Mouse (Mus musculus): ENCODE measurements around the gene Taz. TPM values are rescaled to one million over a fixed set of nuclear protein-coding genes. Genes with fewer than 3 reads are reported as not detected.

The Taz gene
- total RNA-seq (2012; rRNA removed) (26.1 and 28.0 TPM in 2 replicates), polyA plus RNA-seq (2012; ENCODE audit: insufficient read depth in 1 of 2, insufficient read length in 2 of 2, low read depth in 1 of 2, low replicate concordance in 2 of 2, missing spikeins in 1 of 2) (10 to 100 TPM in 1 of 2 experiments, not detected in 1; 34.1 TPM)

DNA sequence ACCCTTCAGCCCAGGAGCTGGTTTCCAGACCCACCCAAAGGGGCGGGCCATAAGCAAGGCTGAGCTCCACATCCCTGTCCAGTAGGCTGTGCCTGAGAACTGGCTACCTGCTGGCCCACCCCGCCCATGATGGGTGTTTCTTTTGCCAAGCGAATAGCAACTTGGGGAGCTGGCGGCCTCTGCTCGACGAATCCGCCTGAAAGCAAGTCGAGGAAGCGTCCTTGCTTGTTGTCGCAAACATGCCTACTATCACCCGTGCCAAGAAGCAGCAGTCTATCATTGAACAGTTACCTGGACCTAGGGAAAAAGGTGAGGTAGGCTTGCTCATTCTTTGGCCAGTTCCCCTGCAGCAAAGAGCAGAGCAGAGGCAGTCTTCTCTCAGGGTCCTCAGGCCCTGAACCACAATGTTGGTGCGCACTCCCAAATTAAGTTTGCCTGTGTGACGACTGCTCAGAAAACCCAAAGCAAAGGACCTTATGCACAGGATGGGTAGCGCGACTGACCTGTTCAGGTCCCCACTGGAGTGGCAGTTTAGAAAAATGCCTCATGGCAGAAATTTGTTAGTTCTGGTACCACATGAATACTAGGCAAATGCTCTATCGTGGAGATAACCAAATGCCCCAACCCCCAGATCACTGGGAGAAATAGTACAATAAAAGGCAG is at the start of gene Taz, which contains the start of gene Dnase1l1:
Taz (plus strand) TSS at position 181 of the 663 bp plus-strand sequence.
Dnase1l1 (minus strand) TSS at position 606 of the 663 bp plus-strand sequence.
- H3K4me3 ChIP-seq (ENCODE audit: control insufficient read depth in 1 of 2, insufficient read depth in 1 of 2, low read depth in 2 of 2, low read length in 2 of 2), result peak within 1 kb of the TSS; percentile 76 to 83

DNA sequence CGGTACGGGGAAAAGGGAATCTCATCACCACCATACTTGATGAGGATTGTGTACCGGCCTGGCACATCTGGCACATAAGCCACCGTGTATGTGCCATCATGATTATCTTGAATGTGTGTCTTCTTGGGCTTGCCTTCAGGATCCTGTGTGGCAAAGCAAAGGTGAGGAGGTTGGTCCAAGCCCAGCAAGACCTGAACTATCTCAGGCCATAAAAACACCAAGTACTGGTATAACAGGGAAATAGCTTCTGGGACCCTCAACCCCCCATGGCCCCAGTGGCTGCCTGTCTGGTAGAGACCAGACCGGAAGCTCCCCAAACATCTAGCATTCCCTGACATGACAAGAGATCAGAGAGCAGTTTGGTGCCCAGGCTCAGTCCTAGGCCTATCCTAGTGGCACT is 48.5 kb upstream of the Taz start:
- Histone ChIP-seq H3K4me1 (ENCODE audit: control insufficient read depth in 1 of 2, insufficient read depth in 2 of 2, low read length in 2 of 2) (no peaks in the 10 kb centered on the region), H3K9ac (ENCODE audit: control insufficient read depth, low read depth, low read length, poor library complexity, severe bottlenecking) (no peak overlapping the region), H3K27me3 (ENCODE audit: control insufficient read depth in 1 of 2, insufficient read depth in 2 of 2, low read length in 2 of 2) (no peaks in the 10 kb centered on the region), H3K9me3 (replicated peaks; ENCODE audit: insufficient read depth, low read length) (no peaks in the 10 kb centered on the region), H3K4me3 (ENCODE audit: control insufficient read depth in 1 of 2, insufficient read depth in 1 of 2, low read depth in 2 of 2, low read length in 2 of 2) (no peak overlapping the region), H3K36me3 (ENCODE audit: control insufficient read depth in 1 of 2, insufficient read depth in 2 of 2, low read length in 2 of 2) (no peaks in the 10 kb centered on the region; a peak in 1 of 4 replicates), H3K79me2 (ENCODE audit: control insufficient read depth, insufficient read depth, low read length, poor library complexity) (no peaks in the 10 kb centered on the region), H3K27ac (ENCODE audit: control insufficient read depth, low read depth, low read length) (no peak overlapping the region)
- DNase-seq (ENCODE audit: low read depth, low spot score), result no peak
- TF ChIP-seq E2F4 (IDR thresholded peaks at IDR 0.05; ENCODE audit: borderline replicate concordance, low read depth, low read length), result no peak
- no peak for TF ChIP-seq TAL1 (IDR thresholded peaks at IDR 0.05; ENCODE audit: low read length)
- no peak for TF ChIP-seq POLR2AphosphoS2 (IDR thresholded peaks at IDR 0.05; ENCODE audit: low read length)
- TF ChIP-seq CHD1 (IDR thresholded peaks at IDR 0.05; ENCODE audit: low read depth, low read length), result no peak
- no peak for TF ChIP-seq ZMIZ1 (IDR thresholded peaks at IDR 0.05; ENCODE audit: low read depth, low read length)
- TF ChIP-seq GATA1 (IDR thresholded peaks at IDR 0.05; ENCODE audit: low read depth, low read length), result no peak
- TF ChIP-seq POLR2AphosphoS5 (IDR thresholded peaks at IDR 0.05; ENCODE audit: borderline replicate concordance, low read depth, low read length), result no peak
- no peak for TF ChIP-seq EP300 (IDR thresholded peaks at IDR 0.05; ENCODE audit: low read depth in 1 of 2, low read length in 2 of 2)

More for the DNA sequence above, at the start of gene Taz, which contains the start of gene Dnase1l1:
- Histone ChIP-seq H3K4me1 (ENCODE audit: control insufficient read depth in 1 of 2, insufficient read depth in 2 of 2, low read length in 2 of 2) (peaks cover 0 to 12% of the 10 kb centered on the region in 2 experiments; a peak in 2 of 4 replicates), H3K27me3 (ENCODE audit: control insufficient read depth in 1 of 2, insufficient read depth in 2 of 2, low read length in 2 of 2) (no peaks in the 10 kb centered on the region), H3K79me2 (ENCODE audit: control insufficient read depth, insufficient read depth, low read length, poor library complexity) (peaks cover 13% of the 10 kb centered on the region), H3K27ac (ENCODE audit: control insufficient read depth, low read depth, low read length) (peak within 1 kb of the TSS; percentile 85), H3K9ac (ENCODE audit: control insufficient read depth, low read depth, low read length, poor library complexity, severe bottlenecking) (peak within 1 kb of the TSS; percentile 86), H3K9me3 (replicated peaks; ENCODE audit: insufficient read depth, low read length) (no peaks in the 10 kb centered on the region), H3K36me3 (ENCODE audit: control insufficient read depth in 1 of 2, insufficient read depth in 2 of 2, low read length in 2 of 2) (peaks cover 0 to 13% of the 10 kb centered on the region in 2 experiments; a peak in 3 of 4 replicates)
- peak; percentile 92 for DNase-seq (ENCODE audit: low read depth, low spot score)
- TF ChIP-seq POLR2AphosphoS5 (IDR thresholded peaks at IDR 0.05; ENCODE audit: borderline replicate concordance, low read depth, low read length), result no peak
- no peak for TF ChIP-seq SIN3A (IDR thresholded peaks at IDR 0.05; ENCODE audit: low read length)
- peak in 1 of 2 experiments; percentile 55; a peak in 1 of 4 replicates for TF ChIP-seq POLR2A (IDR thresholded peaks at IDR 0.05; ENCODE audit: control insufficient read depth in 1 of 2, insufficient read depth in 1 of 2, low read depth in 1 of 2, low read length in 2 of 2, poor library complexity in 1 of 2)
- TF ChIP-seq TBP (IDR thresholded peaks at IDR 0.05; ENCODE audit: low read depth, low read length), result 0 out of 2 replicates have a peak, but pooled peaks have one; percentile 22
- peak; percentile 45 for TF ChIP-seq HCFC1 (IDR thresholded peaks at IDR 0.05; ENCODE audit: low read depth, low read length)
- TF ChIP-seq POLR2AphosphoS2 (IDR thresholded peaks at IDR 0.05; ENCODE audit: low read length), result peak; percentile 10; the same call in 1 of the 2 replicates

DNA sequence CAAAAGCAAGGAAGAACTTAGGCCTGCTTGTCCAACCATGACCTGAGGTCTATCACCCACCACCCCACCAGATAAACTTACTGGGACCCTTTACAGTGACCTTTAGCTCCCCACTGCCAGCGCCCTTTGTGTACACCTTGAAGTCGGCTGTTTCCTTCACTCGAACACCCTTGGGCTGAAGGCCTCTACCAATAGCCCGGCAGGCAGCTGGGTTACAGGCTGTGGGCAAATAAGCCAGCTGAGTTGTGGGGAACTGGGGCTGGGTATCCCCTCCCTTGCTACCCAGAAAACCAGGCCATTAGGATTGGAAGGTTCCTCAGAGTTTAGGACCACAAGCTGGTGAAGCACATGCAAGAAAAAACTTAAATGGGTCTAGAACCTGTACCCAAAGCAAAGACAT is 41.4 kb upstream of the Taz start:
- H3K27ac ChIP-seq (ENCODE audit: control insufficient read depth, low read depth, low read length), result no peak overlapping the region
- H3K9me3 ChIP-seq (replicated peaks; ENCODE audit: insufficient read depth, low read length), result no peaks in the 10 kb centered on the region
- no peak overlapping the region for H3K4me3 ChIP-seq (ENCODE audit: control insufficient read depth in 1 of 2, insufficient read depth in 1 of 2, low read depth in 2 of 2, low read length in 2 of 2)
- peaks cover 0 to 12% of the 10 kb centered on the region in 2 experiments; a peak in 3 of 4 replicates for H3K36me3 ChIP-seq (ENCODE audit: control insufficient read depth in 1 of 2, insufficient read depth in 2 of 2, low read length in 2 of 2)
- TF ChIP-seq MAFK (IDR thresholded peaks at IDR 0.05; ENCODE audit: borderline replicate concordance, low read depth, low read length) (no peak), MAZ (IDR thresholded peaks at IDR 0.05; ENCODE audit: low read depth, low read length) (no peak), MXI1 (IDR thresholded peaks at IDR 0.05; ENCODE audit: low read depth, low read length) (no peak), MYB (IDR thresholded peaks at IDR 0.05; ENCODE audit: low read depth, low read length) (no peak), USF1 (IDR thresholded peaks at IDR 0.05; ENCODE audit: low read depth, low read length) (no peak), EP300 (IDR thresholded peaks at IDR 0.05; ENCODE audit: low read depth in 1 of 2, low read length in 2 of 2) (no peak), SMC3 (IDR thresholded peaks at IDR 0.05; ENCODE audit: low read depth, low read length) (no peak), ETS1 (IDR thresholded peaks at IDR 0.05; ENCODE audit: low read depth, low read length) (no peak), CHD1 (IDR thresholded peaks at IDR 0.05; ENCODE audit: low read depth, low read length) (no peak), RAD21 (IDR thresholded peaks at IDR 0.05; ENCODE audit: low read depth, low read length) (no peak)
- no peak for DNase-seq (ENCODE audit: low read depth, low spot score)
- no peaks in the 10 kb centered on the region for H3K27me3 ChIP-seq (ENCODE audit: control insufficient read depth in 1 of 2, insufficient read depth in 2 of 2, low read length in 2 of 2)
- H3K9ac ChIP-seq (ENCODE audit: control insufficient read depth, low read depth, low read length, poor library complexity, severe bottlenecking), result no peak overlapping the region
- peaks cover 0 to 10% of the 10 kb centered on the region in 2 experiments; a peak in 1 of 4 replicates for H3K4me1 ChIP-seq (ENCODE audit: control insufficient read depth in 1 of 2, insufficient read depth in 2 of 2, low read length in 2 of 2)
- peaks cover 12% of the 10 kb centered on the region for H3K79me2 ChIP-seq (ENCODE audit: control insufficient read depth, insufficient read depth, low read length, poor library complexity)
